Mouse (Mus musculus) ES-Bruce4 (cell line): ENCODE data around the gene Ptprd.

Source experiments
- CTCF ChIP-seq: IDR thresholded peaks from one replicate; pipeline ENCODE4 v1.8.1; 2011; ENCODE audit warnings: low read depth, low read length
- POLR2A ChIP-seq: IDR thresholded peaks from one replicate; pipeline ENCODE4 v1.8.1; 2011; ENCODE audit warnings: low read length; ENCODE audit not compliant: insufficient read depth

GRCm38 (mm10) chr4:76023756-76024501, 2187.8 kb downstream of the Ptprd start:
- TF ChIP-seq POLR2A = no peak
- no peak for TF ChIP-seq CTCF
